In genomic region chr6:49808076-49808475, GRCm38 (mm10) we compare ENCODE assay signal across 9 mouse cellular contexts. TPM values are rescaled to one million over a fixed set of nuclear protein-coding genes. Genes with fewer than 3 reads are reported as not detected.
A peak's percentile ranks its signal among the peaks of the same experiment; 100 is the strongest.
DNase-seq lines count a peak whose midpoint lies in the region; ATAC-seq lines count a peak whose summit lies in the region.
"Had no signal": no experiment of that assay in that cellular context is flagged by ENCODE, and none has a peak within 500 bp of the region (broad histone marks: within the 10 kb centered on the region; RNA-seq: fewer than 3 reads in every experiment).

No protein-coding gene starts in this region.

- H3K36me3 ChIP-seq in hindbrain, embryonic 15.5 days, result no peaks in the 10 kb centered on the region
- no peaks in the 10 kb centered on the region for H3K36me3 ChIP-seq in midbrain, embryonic 12.5 days

- H3K27me3 ChIP-seq in hindbrain, embryonic 15.5 days, result no peaks in the 10 kb centered on the region
- H3K27me3 ChIP-seq in midbrain, embryonic 12.5 days, result 0 out of 2 replicates have a peak, but pooled peaks cover 5% of the 10 kb centered on the region

- H3K9ac ChIP-seq in hindbrain, embryonic 15.5 days, result no peak overlapping the region
- no peak overlapping the region for H3K9ac ChIP-seq in midbrain, embryonic 12.5 days (replicated peaks)

- H3K9me3 ChIP-seq in hindbrain, embryonic 15.5 days, result no peaks in the 10 kb centered on the region
- H3K9me3 ChIP-seq in midbrain, embryonic 12.5 days, result no peaks in the 10 kb centered on the region

- 23% methylated on average over 13 of the region's 13 CpGs for WGBS in hindbrain, embryonic 15.5 days
- WGBS in midbrain, embryonic 12.5 days, result 18% methylated on average over 13 of the region's 13 CpGs

- H3K4me1 ChIP-seq in hindbrain, embryonic 15.5 days (replicated peaks), result peaks cover 5% of the 10 kb centered on the region; the same call in 1 of the 2 replicates
- peaks cover 8% of the 10 kb centered on the region for H3K4me1 ChIP-seq in midbrain, embryonic 12.5 days

- peak overlapping the region; percentile 43 for H3K4me2 ChIP-seq in hindbrain, embryonic 15.5 days
- H3K4me2 ChIP-seq in midbrain, embryonic 12.5 days (replicated peaks), result peak overlapping the region; percentile 45

- DNase-seq in cerebellum, postnatal 10 days, result peak; percentile 17 to 22
- no peak for DNase-seq in cerebellum, adult 8-10 months
- peak; percentile 38 for DNase-seq in embryo, embryonic 10 days (ENCODE audit: low spot score)
- no peak for DNase-seq in urinary bladder, postnatal 25 days (ENCODE audit: low spot score)
- no peak for DNase-seq in frontal cortex, postnatal 14 days (ENCODE audit: low spot score in 2 of 2)
- no peak for DNase-seq in ovary, adult 18-20 months (ENCODE audit: low spot score)
- DNase-seq: lung, adult 2 months had no signal

- peak overlapping the region; percentile 21 for H3K4me3 ChIP-seq in hindbrain, embryonic 15.5 days
- peak overlapping the region; percentile 25 for H3K4me3 ChIP-seq in midbrain, embryonic 12.5 days

- ATAC-seq in hindbrain, embryonic 15.5 days (ENCODE audit: low FRiP score, low read depth), result no peak
- ATAC-seq in midbrain, embryonic 12.5 days (ENCODE audit: low FRiP score, low read depth), result no peak

- H3K27ac ChIP-seq in hindbrain, embryonic 15.5 days (replicated peaks), result no peak overlapping the region
- no peak overlapping the region for H3K27ac ChIP-seq in midbrain, embryonic 12.5 days (replicated peaks)

RNA-seq across cellular contexts. Expression of gene Npy, which starts 14.4 kb away (rescaled TPM):
- polyA plus RNA-seq in hindbrain, embryonic 15.5 days (2015; fragmentation: Nextera tagmentation; extraction: Ambion mirVana), result 169 and 174 TPM in 2 replicates
- 14.6 and 19.5 TPM in 2 replicates for polyA plus RNA-seq in midbrain, embryonic 12.5 days (2016; fragmentation: Nextera tagmentation; extraction: Ambion mirVana)

Comparison
In these comparisons a context has a peak if more than half of its experiments do, and no peak if none do; other contexts are left out.
1. DNase-seq: peak in cerebellum, postnatal 10 days (2 of 2) and embryo, embryonic 10 days (single experiment); none in cerebellum, adult 8-10 months (single experiment), urinary bladder, postnatal 25 days (single experiment), frontal cortex, postnatal 14 days (0 of 2) and ovary, adult 18-20 months (single experiment).